Mouse (Mus musculus) lung, postnatal 14 days (tissue): Measurements from ENCODE around the gene Tmem51.
"Not testable (repeated sequence)": the region's sequence is repeated elsewhere in the genome, so short reads cannot be mapped to it uniquely, and the experiment has no call there.

Source experiments
- DNase-seq: peaks from one replicate; pipeline ENCODE4 v3.0.0; 2021

The Tmem51 gene

DNA sequence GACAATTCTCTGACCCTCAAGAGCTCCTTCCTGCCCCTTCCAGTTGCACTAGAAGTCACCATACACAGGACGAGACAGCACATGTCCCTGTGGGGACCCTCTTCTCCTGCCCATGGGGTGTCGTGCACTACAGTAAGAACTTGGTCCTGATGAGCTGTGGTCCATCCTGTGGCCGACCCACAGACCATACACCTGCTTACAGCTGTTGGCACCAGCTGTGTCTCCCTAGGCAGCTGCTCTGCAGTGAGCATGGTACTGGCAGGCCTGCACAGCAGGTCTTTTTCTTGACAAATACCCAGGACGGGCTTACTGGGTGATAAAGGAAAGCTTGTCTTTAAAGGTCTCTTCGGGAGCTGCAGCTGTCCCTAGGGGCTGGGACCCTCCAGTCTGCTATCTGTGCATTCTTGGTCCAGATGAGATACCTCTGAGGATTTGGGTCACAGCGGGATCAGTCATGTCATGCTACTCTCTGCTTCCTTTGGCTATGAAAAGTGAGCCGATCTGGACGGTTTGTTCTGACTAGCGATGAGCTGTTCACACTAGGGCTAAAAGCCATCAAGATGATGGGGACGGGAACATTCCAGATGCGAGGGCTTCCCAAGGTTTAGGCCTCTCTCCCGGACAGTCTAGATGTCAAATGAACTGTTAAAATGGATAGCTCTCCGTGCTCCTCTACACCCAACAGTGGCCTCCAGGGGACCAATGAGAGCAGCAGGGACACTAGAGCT, 24.8 kb downstream of the Tmem51 start:
- DNase-seq = no peak

DNA sequence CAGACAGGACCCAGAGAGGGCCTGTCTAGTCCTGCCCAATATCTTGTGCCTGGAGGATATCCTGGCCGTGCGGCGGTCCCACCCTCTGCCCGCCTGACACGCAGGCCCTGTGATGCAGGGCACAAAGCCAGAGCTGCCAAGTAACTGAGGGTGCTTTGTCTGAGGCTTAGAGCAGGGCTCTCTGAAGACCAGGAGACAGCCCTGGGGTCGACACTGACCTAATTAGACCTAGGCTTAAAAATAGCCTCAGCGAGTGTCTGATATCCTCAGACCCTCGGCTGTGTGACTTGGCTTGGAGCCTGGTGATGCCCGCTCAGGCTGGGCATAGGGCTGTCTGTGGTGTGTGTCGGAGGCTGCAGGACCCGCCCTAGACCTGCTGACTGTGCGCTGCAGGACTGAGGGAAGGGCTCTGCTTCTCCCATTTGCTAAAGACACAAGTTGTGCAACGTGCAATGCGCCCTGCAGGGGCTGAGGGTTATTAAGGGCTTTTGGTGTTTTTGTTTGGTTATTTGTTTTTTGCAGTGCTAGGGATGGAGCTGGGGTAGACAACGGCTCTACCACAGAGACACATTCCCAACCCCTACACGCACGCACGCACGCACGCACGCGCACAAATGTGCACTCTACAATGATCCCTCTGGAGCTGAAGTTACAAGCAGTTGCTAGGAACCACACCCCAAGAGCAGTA, 26.4 kb downstream of the Tmem51 start:
- DNase-seq = no peak

DNA sequence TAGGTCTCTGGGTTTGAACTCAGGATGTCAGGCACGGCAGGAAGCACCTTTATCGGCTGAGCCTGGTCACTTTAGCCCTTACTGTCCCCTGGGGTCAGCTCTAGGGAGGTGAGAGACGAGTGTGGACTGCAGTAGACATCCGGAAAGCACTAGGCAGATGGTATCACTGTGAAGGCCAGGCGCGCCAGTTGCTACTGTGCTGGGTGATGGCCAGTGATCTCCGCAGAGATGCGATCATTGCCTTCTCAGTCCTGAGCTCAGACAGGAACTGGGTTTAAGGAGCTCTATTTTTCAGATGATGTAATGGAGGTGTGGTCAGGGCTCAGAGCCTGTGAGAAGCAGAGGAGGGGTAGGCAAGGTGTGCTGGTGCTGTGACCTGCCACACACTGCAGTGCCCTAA, 28.5 kb downstream of the Tmem51 start:
- DNase-seq = no peak

DNA sequence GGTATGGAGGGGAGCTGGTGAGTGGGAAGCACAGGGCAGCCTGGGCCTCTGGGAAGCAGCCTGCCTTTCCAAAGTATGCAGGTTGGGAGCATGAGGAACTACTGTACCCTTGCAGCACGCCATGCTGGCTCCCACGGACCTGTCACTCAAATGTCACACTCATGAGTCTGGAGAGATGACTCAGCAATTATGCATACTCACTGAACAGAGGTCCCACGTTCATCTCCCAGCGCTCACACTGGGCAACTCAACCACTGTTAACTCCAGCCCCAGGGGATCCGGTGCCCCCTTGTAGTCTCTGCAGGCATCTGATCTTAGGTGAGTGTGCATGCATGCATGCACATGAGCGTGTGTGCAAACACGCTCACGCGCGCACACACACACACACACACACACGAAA, 29.5 kb downstream of the Tmem51 start:
- no peak for DNase-seq

DNA sequence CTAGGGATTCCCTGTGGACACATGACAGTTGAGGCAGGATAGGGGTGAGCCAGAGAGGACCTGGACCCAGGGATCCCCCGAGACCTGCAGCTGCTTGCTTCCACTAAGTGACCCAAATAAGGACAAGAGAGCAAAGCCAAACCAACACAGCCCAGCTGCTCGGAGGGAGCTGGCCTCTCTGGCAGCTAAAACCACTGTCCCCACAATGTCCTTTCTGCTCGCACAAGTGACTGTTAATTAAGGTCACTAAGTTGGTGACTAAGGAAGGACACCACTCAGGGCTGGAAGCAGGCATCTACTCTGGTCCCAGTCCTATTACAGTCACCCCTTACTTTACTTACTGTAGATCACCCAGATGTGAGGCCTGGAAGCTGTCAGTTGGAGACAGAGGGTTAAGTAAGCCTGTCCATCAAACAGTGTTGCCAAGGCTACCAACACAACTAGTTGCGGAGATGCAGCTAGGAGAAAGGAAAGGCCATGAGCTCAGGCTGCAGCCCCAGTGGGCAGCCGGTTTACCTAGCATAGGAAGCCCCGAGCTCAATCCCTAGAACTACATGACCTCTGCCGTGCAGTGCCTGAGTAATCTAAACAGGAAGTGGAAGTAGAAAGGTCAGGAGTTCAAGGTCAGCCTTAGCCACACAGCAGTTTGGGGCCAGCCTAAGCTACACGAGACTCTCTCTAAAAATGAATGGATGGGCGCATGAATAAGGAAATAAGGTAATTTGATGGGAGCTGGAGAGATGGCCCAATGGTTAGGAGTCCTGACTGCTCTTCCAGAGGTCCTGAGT, 30.2 kb downstream of the Tmem51 start:
- DNase-seq = no peak

DNA sequence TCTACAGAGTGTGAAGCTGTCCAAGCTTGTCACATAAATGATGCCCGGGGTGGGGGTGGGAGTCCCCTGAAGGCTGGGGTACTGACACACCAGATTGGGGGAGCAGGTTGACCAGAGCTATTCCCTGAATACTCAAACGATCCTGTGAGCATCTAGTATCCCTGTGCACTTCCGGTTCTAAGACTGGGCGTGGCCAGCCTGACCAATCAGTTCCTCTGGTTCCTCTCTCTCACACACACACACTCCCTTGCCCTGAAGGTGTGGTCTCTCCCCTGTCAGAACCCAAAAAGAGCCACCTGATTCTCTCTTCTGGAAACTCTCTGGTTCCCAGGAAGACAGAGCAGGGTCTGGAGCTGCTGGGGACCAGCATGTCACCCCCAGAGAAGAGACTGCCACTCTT, 30.8 kb downstream of the Tmem51 start:
- DNase-seq = no peak

DNA sequence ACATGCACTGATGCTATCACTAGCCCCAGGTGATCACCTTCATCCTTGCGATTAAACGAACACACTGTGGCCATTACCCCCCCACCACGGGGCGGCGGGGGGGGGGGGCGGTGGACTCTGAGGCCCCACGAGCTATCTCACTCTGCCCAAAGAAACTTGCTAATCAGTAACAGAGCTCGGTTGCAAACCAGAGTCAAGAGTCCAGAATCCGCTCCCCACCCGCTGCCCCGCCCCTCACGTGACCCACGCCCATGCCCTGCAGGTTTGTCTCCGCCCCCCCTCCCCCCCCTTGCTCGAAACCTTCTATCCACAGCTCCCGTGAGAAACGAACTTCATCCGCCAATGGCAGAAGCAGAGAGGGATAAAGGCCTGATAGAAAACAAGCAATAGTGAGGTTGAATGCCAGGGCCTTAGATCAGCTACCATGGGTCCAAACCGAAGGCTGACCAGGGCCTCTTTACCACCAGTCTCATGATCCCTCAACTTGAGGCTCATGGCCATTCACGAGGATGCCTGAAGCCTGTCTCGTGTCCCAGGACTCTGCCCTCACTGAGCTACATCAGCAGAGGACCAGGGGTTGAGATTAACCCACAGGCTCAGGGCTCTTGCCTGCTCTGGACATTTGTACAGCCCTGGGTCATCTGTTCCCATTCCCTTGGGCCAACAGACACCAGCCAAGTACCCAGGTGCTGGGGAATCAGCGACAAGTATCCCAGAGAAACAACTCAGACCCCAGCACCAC, 31.5 kb downstream of the Tmem51 start:
- no peak for DNase-seq

DNA sequence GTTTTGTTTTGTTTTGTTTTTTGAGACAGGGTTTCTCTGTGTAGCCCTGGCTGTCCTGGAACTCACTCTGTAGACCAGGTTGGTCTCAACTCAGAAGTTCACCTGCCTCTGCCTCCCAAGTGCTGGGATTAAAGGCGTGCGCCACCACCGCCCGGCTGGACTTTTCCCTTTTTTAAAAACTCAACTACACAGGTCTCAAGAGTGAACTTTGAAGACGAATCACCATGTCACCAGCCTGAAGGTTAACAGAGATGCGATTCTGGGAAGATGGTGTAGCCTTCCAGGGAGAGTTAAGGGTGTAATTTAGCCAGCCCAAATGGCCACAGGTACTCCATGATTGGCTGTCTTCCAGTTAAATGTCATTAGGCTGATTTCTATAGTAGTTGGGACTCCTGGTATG, 32.2 kb downstream of the Tmem51 start:
- DNase-seq = not testable (repeated sequence)

DNA sequence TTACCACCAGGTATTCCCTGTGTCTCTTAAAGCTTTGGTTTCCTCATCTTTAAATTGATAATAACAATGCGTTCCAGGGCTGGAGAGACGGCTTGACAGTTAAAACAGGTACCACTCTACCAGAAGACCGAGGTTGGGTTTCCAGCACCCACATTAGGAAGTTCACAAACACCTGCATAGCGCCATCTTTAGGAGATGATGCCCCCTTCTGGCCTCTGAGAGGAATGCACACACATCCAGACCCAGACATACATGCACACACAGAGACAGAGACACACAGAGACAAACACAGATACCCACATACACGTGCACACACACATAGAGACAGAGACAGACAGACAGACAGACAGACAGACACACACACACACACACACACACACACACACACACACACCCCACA, 34.1 kb downstream of the Tmem51 start:
- no peak for DNase-seq

DNA sequence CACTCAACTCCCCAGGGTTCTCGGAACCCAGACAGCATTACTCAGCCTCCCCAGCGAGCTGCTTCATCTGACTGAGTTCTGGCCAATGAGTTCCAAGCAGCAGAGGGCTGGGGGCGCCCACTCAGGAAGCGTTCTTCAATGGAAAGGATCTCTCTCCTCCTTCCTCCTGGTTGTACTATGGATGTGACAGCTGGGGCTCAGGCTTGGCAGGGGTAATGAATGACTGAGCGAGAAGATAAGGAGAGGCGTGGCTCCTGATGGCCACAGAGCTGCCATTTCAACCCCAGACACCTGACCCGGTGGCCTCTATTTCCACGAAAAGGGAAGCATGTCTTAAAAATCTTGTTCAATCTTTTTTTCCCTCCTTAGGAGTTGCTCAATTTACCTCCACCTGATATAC, 35.7 kb downstream of the Tmem51 start:
- DNase-seq = no peak

DNA sequence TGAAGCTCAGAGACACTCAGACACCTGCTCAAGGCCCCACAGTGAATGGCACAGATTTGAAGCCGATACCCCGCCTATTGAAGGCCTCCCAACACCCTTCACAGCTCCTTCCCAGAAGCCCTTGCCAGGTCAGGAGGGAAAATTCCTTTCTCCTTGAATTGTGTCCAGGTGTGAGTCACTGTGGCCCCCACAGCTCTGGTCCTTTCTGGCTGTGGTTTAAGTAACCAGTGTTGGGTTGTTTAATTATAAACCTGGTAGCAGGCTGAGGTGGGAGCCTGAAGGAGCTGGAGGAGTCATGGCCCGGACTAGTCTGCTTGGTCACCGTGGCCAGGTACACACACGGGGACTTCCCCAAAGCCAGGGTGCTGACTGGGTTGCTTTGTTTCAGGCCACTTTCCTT, 37.1 kb downstream of the Tmem51 start:
- DNase-seq = no peak

DNA sequence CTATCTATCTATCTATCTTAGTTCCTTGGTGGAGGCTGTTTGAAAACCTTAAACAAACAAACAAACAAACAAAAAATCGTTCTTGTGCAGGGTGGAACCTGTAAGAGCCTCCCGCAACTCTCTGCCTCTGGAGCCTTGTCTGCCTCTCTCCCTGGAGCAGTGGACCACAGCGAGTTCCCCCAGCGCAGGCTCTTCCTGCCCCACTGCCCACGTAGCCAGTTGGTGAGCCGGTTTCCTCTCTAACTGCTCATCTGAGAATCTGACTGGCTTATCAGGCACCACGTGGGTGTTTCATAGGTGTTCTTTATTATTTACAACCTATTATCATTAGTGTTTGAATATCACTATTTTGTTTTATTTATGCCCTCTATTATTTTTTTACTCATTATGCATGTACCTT, 37.6 kb downstream of the Tmem51 start:
- no peak for DNase-seq

DNA sequence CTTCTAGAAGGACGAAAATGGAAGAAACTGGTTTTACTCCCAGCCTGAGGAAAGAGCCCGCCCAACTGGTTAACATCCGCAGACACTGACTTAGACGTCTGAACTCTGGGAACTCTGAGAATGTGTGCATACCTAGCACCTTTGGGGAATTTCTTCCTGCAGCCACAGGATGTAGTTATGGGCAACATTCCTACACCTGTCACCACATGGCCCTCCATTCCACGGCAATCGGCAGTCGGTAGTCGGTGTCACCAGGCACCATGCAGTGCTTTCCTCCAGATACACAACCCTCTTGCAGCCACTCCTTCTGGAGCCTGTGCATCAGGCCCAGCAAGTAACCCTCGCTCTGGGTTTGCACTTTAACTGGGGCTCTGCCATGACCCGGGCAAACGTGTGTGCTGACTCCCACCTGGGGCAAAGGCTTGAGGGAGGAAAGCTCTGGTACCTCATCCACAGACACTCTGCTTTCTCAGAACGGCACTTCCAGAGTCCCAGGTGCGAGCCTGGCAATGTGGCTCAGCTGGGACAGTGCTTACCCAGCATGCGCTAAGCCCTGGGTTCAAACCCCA, 38.4 kb downstream of the Tmem51 start:
- DNase-seq = no peak

DNA sequence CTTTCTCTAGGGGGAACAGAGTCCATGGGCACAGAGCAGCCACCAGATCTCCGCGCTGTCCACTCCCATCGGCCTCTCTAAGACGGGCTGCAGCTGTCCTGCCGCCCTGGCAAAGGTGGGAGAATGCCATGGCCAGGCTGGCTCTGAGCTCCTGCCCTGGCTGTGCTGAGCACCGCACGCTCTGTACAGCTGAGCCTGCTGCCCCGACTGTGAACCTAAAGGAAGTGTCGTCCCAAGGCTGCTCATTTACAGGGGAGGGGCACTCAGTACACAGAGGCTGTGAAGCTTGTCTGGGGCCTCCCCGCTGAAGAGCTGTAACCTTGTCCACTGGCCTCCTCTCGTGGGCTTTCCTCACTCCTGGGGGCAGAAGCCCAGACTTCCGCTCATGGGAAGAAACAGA, 39.7 kb downstream of the Tmem51 start:
- no peak for DNase-seq

DNA sequence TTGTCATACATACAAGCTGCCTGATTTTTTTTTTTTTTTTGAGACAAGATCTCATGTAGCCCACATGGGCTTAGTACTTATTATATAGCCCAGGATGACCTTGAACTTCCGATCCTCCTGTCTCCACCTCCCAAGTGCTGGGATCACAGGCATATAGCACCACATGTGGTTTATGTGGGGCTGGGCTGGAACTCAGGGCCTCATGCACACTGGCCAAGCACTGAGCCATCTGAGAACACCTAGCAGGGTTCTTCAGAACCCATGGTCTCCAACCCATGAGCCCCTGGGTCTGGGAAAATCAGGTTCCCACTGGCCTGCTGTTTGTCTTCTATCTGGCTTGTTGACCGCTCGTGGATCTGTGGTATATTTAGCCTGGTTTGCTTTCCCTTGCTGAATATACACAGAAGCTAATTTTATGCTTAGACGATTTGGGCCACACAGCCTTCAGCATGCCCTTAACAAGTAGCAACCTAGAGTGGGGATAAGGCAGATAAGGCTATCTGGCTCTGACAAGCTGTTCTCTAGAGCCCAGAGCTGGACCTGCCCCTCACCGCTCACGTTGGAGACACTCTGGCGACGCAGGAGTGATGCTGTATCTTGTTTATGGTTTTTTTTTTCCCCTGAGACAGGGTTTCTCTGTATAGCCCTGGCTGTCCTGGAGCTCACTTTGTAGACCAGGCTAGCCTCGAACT, 44.3 kb downstream of the Tmem51 start:
- DNase-seq = no peak

DNA sequence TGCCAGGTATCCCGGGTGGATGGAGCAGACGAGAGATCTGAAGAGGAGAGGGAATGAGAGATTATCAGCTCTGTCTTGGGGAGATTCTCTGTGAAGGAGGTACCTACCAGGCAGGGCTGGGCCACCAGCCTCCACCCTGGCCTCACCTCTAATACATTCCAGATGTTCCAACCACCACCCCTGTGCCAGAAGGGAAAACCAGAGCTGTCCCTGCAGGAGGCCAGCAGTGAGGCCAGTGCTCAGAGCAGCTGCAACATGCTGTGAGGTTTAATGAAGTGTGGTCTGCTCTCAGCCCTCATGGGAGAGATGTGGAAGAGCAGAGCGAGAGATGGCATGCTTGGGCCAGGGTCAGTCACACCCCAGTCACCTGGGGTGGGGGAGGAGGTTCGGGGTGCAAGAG, 46.2 kb downstream of the Tmem51 start:
- DNase-seq = no peak

DNA sequence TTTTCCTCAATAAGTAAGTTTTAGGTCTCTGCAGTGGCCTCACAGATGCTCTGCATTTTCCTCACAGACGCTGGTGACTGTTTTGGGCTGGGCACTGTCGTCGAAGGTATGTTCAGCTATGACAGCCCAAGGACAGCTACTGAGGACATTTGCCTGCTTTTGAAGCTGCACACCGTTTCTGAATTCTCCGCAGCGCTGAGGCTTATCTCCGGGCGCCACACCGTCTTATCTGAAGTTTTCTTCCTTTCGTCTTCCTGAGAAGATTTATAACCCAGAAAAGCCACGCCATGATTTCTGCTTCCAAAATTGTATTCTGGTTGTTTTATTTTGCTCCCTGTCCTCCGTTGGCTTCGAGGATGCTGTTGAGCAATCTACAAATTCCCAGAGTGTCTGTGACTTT, 55.6 kb downstream of the Tmem51 start:
- no peak for DNase-seq

DNA sequence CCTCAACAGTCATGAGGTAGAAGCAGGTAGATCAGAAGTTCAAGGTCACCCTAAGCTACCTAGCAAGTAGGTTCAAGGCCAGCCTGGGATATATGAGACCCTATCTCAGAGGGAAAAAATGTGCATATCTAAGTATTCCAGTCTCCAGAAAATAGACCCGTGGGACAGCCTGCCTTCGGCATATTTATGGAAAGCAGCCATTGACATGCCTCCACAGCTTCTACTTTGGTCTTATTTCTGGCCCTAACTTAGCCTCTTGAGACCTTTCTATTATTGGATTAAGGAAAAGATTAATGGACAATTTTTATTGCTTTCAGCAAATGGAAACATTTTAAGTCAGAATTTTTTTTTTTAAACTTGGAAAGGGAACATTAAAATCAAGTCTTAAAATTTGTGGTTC, 57.1 kb downstream of the Tmem51 start:
- DNase-seq = no peak

DNA sequence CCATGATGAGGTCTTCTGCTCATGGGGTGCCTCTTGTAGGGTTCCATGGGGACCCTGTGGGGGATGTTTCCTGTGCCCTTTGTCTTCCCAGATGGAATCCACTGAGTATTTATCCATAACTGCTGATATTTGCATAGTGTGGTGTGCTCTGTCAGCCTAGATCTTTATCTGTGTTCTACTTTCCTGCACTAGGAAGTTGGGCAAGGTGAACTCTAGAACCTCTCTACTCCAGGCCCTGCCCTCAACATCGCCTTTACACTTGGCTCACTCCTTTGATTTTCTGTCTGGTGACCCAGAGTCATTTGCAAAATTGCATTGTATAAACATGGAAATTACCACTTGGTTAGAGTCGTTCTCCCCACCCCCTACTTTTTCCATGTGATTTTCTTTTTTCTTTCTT, 59.6 kb downstream of the Tmem51 start:
- DNase-seq = no peak

DNA sequence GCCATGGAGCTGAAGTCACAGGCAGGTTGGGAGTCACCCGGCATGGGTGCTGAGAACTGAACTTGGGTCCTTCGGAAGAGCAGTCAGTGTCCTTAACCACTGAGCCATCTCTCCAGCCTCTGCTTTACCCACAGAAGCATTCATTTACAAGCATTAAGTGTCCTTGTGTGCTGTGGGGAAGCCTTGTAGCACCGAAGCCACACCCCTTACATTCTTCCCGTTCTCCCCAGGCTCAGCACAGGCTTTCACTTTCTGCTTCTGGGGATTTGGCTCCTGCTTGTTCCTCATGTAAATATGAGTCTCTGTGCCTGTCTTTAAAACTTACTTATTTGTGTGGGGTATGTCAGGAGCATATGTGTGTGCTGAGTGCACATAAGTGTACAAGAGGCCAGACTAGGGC, 60.9 kb downstream of the Tmem51 start:
- no peak for DNase-seq

DNA sequence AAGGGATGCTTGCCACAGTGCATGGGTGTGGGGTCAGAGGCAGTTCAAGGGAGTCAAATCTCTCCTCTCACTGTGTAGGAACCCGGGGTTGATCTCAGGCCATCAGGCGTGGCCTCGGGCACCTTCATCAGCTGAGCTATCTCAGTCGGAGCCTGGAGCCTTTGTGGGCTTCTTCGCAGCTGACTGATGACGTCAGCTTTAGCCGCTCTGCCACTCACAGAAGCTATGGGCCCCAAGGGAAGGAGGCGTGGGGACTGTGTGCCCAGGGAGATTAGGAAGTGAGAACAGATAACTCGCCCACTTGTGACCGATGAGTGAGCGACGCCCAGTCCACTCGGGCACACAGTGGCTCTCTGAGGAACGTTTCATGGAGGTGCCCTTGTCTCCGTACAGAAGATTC, 66.4 kb downstream of the Tmem51 start:
- DNase-seq = no peak
